Mouse (Mus musculus) midbrain, embryonic 11.5 days (tissue): Measurements from ENCODE around the gene Nup98. TPM values are rescaled to one million over a fixed set of nuclear protein-coding genes. Genes with fewer than 3 reads are reported as not detected.
A peak's percentile ranks its signal among the peaks of the same experiment; 100 is the strongest.

ENCODE experiments used
- ATAC-seq: fragments of 200-750 bp; cut with Nextera tagmentation; 2 replicates; pipeline ENCODE4 v1.8.0; 2017; ENCODE audit warnings: moderate TSS enrichment, moderate library complexity; ENCODE audit not compliant: low FRiP score
- DNase-seq: peaks from one replicate; pipeline ENCODE4 v3.0.0; 2015; ENCODE audit warnings: low spot score; ENCODE audit errors: missing footprints
- H3K27ac ChIP-seq: fragments of 300-500 bp; sonication (generic); 2 replicates; pipeline ENCODE4 v1.5.1; 2014; ENCODE audit warnings: low read depth, low read length
- H3K27me3 ChIP-seq: fragments of 300-500 bp; sonication (generic); 2 replicates; pipeline ENCODE4 v1.6.1; 2014; ENCODE audit warnings: mild to moderate bottlenecking, low read length, moderate library complexity, mixed read lengths; ENCODE audit not compliant: control insufficient read depth, insufficient read depth
- H3K36me3 ChIP-seq: fragments of 300-500 bp; sonication (generic); 2 replicates; pipeline ENCODE4 v1.6.1; 2014; ENCODE audit warnings: mild to moderate bottlenecking, low read length, moderate library complexity, mixed read lengths; ENCODE audit not compliant: control insufficient read depth, insufficient read depth
- H3K4me1 ChIP-seq: fragments of 300-500 bp; sonication (generic); 2 replicates; pipeline ENCODE4 v1.6.1; 2014; ENCODE audit warnings: low read length; ENCODE audit not compliant: control insufficient read depth, insufficient read depth
- H3K4me2 ChIP-seq: fragments of 300-500 bp; sonication (generic); 2 replicates; pipeline ENCODE4 v1.6.1; 2014; ENCODE audit warnings: mild to moderate bottlenecking, moderate library complexity
- H3K4me3 ChIP-seq: fragments of 300-500 bp; sonication (generic); 2 replicates; pipeline ENCODE4 v1.5.1; 2014; ENCODE audit warnings: low read depth, low read length
- H3K9ac ChIP-seq: fragments of 300-500 bp; sonication (generic); 2 replicates; pipeline ENCODE4 v1.6.1; 2014; ENCODE audit warnings: low read length
- H3K9me3 ChIP-seq: fragments of 300-500 bp; sonication (generic); 2 replicates; pipeline ENCODE4 v1.6.1; 2016; ENCODE audit warnings: low read length; ENCODE audit not compliant: control insufficient read depth
- WGBS: fragments of 180-500 bp; shearing (Covaris S2); extraction: QIAGEN DNeasy Blood & Tissue Kit; methylation state at CpG from one replicate; pipeline ENCODE4 v1.1.7; 2014; 5-methylcytosine and 5-hydroxymethylcytosine counted together
- polyA plus RNA-seq: library from polyadenylated mRNA; unstranded; fragments of >200 nt; fragmentation: Nextera tagmentation; extraction: Ambion mirVana; gene quantifications from 2 replicates; pipeline ENCODE4 v1.2.1, GENCODE M21; 2014

The Nup98 gene
- polyA plus RNA-seq, 1 experiment from 2014 or later: 42.0 TPM

DNA sequence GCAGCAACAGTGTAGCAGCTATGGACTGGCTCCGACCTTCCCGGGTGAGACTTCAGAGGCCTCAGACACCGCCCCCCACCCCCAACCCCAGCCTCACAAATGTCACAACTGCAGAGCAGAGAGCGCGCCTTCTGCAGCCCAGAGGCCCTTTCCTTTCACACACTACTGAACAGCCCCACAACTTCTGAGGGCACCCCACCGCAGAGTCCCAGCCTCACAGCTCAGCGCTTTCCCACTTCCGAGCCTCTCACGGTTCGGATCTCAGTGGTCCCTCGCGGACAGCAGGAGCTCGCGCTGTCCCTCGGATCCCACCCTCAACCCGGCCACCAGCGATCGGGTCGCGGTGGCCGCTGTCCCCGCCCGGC is 39.5 kb upstream of the Nup98 start:
- Histone ChIP-seq H3K27ac (peak overlapping the region; percentile 83), H3K27me3 (no peaks in the 10 kb centered on the region), H3K4me1 (peaks cover 27% of the 10 kb centered on the region), H3K4me3 (peak overlapping the region; percentile 79), H3K9me3 (no peaks in the 10 kb centered on the region), H3K36me3 (no peaks in the 10 kb centered on the region), H3K4me2 (peak overlapping the region; percentile 90), H3K9ac (peak overlapping the region; percentile 88)
- ATAC-seq: no peak; the same call in none of the 2 replicates
- DNase-seq: peak; percentile 92
- under 1% methylated on average over 23 of the region's 23 CpGs for WGBS

DNA sequence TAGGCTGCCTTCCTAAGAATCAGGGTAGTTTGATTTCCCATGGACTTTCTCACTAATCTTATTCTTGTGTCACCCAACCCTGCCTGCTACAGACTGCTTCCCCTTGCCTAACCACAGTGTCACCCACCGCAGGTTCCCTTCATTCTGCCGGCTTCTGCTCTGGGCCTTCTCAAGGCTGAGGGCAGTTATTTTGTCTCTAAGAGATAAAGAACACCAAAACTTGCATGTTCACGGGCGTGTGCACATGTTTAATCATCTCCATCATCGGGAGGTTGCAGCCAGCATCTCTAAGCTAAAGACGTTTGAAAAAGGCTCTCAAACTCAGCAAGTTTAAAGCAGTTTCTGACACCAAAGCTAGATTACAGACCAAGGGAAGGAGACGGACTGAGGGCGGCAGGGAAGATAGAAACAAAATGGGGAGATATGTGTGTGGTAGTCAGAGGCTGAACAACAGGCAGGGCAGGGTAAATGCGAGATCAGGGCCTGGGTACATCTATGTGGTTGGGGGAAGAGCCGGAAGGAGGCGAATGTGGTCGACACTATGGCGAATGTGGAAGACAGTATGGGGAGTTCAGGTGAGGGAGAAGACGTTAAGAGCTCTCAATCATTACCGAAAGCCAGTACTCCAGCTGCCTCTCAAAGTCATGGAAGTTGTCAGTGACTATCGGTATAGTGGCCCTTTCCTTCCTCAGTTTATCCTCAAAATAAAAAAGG is 38.9 kb upstream of the Nup98 start:
- peaks cover 27% of the 10 kb centered on the region for H3K4me1 ChIP-seq
- peak overlapping the region; percentile 90 for H3K4me2 ChIP-seq
- no peaks in the 10 kb centered on the region for H3K27me3 ChIP-seq
- H3K4me3 ChIP-seq: peak overlapping the region; percentile 79
- H3K9me3 ChIP-seq: no peaks in the 10 kb centered on the region
- H3K36me3 ChIP-seq: no peaks in the 10 kb centered on the region
- peak overlapping the region; percentile 88 for H3K9ac ChIP-seq
- WGBS: 29% methylated on average over 16 of the region's 16 CpGs
- H3K27ac ChIP-seq: no peak overlapping the region
- ATAC-seq (no peak), DNase-seq (peak; percentile 84)

DNA sequence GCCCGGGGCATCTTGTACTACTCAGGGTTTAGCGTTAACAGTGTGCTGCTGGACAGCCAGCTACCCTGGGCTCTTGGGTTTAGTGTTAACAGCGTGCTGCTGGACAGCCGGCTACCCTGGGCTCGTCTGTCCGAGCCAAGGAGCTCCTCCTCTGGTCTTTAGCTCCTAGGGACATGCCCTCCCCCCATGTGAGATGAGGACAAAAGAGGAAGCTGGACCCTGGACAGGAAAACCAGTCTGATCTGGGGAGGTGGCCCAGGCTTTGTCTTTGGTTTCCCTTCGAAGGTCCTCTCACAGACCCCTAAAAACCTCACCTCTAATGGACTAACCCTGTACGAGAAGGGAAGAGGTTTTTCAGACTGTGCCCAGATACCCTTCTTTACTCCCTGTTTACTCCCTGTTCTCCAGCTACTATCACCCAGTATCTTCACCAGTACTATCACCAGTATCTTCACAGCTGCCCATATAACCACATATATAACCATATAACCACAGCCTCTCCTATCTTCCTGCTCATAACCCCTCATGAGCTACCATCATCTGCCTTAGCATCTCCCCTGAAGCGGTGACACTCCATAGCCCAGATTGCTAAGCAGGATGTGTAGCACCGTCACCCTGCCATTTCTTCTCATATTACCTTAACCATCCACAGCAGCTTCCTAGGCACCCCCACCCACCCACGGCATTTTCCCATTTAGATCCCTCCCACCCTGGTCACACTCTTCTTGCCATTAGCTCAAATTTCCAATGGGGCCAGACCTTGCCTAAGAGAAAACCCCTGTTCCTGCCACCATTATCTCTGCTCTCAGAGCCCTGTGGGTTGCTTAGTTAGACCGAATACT is 37.2 kb upstream of the Nup98 start:
- Histone ChIP-seq H3K9me3 (no peaks in the 10 kb centered on the region), H3K4me3 (no peak overlapping the region), H3K9ac (no peak overlapping the region), H3K36me3 (no peaks in the 10 kb centered on the region), H3K27ac (no peak overlapping the region), H3K27me3 (no peaks in the 10 kb centered on the region), H3K4me1 (peaks cover 27% of the 10 kb centered on the region), H3K4me2 (no peak overlapping the region)
- 46% methylated on average over 12 of the region's 12 CpGs for WGBS
- no peak for ATAC-seq
- DNase-seq: no peak

GRCm38 (mm10) chr7:102246265-102246664 is 36.3 kb upstream of the Nup98 start:
- ATAC-seq: no peak

DNA sequence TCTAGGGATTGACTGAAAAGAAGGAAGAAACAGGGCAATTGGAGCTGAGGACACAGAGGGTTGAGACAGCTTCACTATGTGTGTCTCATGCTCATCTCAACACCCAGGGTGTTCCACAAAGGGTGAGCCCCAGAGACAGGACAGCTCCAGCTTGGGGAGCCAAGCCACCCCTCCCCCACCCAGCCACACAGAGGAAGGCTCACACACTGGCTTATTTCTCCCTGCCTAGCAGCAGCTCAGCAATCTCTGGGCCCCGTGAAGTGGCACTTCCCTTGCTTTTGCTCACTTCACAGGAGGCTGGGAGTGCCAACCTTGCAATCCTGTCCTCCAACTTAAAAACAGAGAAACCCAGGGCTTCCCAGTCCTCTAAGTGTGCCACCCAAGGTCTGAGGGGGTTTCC is 35.8 kb upstream of the Nup98 start:
- 0 out of 2 replicates have a peak overlapping the region, but pooled peaks have one; percentile 24 for H3K9ac ChIP-seq
- ATAC-seq (no peak), DNase-seq (no peak)
- no peaks in the 10 kb centered on the region for H3K27me3 ChIP-seq
- no peak overlapping the region for H3K4me3 ChIP-seq
- no peak overlapping the region for H3K4me2 ChIP-seq
- no peak overlapping the region for H3K27ac ChIP-seq
- H3K9me3 ChIP-seq: no peaks in the 10 kb centered on the region
- 0% methylated on average over 1 of the region's 1 CpGs for WGBS
- no peaks in the 10 kb centered on the region for H3K36me3 ChIP-seq
- peaks cover 23% of the 10 kb centered on the region for H3K4me1 ChIP-seq

More at GRCm38 (mm10) chr7:102246265-102246664, 36.3 kb upstream of the Nup98 start:
- Histone ChIP-seq H3K4me2 (no peak overlapping the region), H3K4me3 (no peak overlapping the region), H3K36me3 (no peaks in the 10 kb centered on the region), H3K27ac (no peak overlapping the region), H3K4me1 (peaks cover 26% of the 10 kb centered on the region), H3K9me3 (no peaks in the 10 kb centered on the region), H3K9ac (peak overlapping the region; percentile 24; the same call in 1 of the 2 replicates), H3K27me3 (no peaks in the 10 kb centered on the region)
- DNase-seq: no peak
- 54% methylated on average over 6 of the region's 6 CpGs for WGBS

DNA sequence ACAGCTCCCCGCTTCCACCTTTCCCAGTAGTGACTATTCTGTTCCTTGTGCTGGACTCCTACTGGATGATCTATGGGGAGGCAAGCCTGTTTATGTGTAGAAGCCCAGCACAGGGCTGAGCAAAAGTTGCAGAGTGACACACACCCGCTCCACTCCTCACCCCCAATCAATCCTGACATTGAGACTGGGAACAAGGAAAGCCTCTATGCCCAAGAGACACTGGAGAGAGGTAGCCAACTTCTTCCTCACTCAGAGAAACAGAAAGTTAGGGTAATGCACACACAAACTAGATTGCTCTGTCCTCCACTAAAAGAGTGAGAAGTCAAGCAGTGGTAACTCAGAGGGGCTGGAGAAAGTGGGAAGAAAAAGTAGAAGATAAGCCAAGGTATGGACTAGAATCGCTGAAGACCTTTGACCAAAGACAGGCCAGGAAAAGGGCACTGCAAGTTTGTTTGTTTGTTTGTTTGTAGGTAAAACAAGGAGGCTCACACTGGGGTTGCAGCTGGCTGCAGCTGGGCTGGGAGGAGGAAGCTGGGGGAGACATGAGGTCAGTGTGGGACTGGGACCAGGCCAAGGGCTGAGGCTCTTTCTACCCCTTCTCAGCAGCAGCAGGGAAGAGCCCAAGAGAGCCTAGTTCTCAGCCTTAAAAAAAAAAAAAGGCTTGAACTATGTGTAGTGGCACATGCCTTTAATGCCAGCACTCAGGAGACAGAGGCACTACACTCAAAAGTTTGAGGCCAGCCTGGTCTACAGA is 35.0 kb upstream of the Nup98 start:
- DNase-seq (no peak), ATAC-seq (no peak)
- no peak overlapping the region for H3K4me3 ChIP-seq
- no peaks in the 10 kb centered on the region for H3K9me3 ChIP-seq
- no peak overlapping the region for H3K9ac ChIP-seq
- H3K27ac ChIP-seq: no peak overlapping the region
- no peaks in the 10 kb centered on the region for H3K27me3 ChIP-seq
- 88% methylated on average over 3 of the region's 3 CpGs for WGBS
- H3K36me3 ChIP-seq: peaks cover 2% of the 10 kb centered on the region; the same call in 1 of the 2 replicates
- peaks cover 23% of the 10 kb centered on the region for H3K4me1 ChIP-seq
- no peak overlapping the region for H3K4me2 ChIP-seq

DNA sequence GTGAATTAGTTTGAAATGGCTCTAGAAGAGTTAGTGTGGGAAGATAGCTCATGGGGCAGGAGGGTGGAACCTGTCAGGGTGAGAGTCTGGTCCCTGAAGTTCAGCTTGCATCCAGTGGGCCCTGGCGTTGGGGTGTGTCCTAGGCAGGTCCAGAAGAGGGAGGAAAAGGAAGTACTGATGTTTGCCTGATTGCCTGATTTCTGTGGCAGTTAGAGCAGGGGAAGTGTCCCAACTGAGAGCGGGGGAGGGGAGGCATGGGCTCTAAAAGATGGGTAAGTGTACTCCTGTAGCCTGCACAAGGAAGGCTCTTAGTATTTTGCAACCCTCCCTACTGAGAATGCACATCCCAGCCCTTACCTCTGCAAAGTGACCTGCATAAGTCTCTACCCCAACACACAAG is 33.9 kb upstream of the Nup98 start:
- H3K27me3 ChIP-seq: no peaks in the 10 kb centered on the region
- peaks cover 20% of the 10 kb centered on the region for H3K4me1 ChIP-seq
- no peak overlapping the region for H3K4me3 ChIP-seq
- ATAC-seq (no peak), DNase-seq (no peak)
- peaks cover 8% of the 10 kb centered on the region for H3K36me3 ChIP-seq
- H3K27ac ChIP-seq: no peak overlapping the region
- WGBS: 91% methylated on average over 2 of the region's 2 CpGs
- no peak overlapping the region for H3K4me2 ChIP-seq
- no peaks in the 10 kb centered on the region for H3K9me3 ChIP-seq
- H3K9ac ChIP-seq: no peak overlapping the region

GRCm38 (mm10) chr7:102242917-102243316 is 32.9 kb upstream of the Nup98 start:
- H3K27me3 ChIP-seq: no peaks in the 10 kb centered on the region
- H3K27ac ChIP-seq: no peak overlapping the region
- WGBS: 88% methylated on average over 3 of the region's 3 CpGs
- peaks cover 17% of the 10 kb centered on the region for H3K4me1 ChIP-seq
- peaks cover 10% of the 10 kb centered on the region for H3K36me3 ChIP-seq
- DNase-seq: no peak
- no peak overlapping the region for H3K4me3 ChIP-seq
- no peak for ATAC-seq
- H3K9me3 ChIP-seq: no peaks in the 10 kb centered on the region
- no peak overlapping the region for H3K4me2 ChIP-seq
- H3K9ac ChIP-seq: no peak overlapping the region
